Mouse (Mus musculus) layer of hippocampus, postnatal 10 days (tissue): Measurements from ENCODE around the gene Sfr1. TPM values are rescaled to one million over a fixed set of nuclear protein-coding genes. Genes with fewer than 3 reads are reported as not detected.

ENCODE experiments used
- DNase-seq, 2 experiments: peaks; one replicate each; pipeline ENCODE4 v3.0.0; 2021; ENCODE audit warnings: low spot score in 2 of 2
- long read RNA-seq: library from polyadenylated mRNA; stranded (forward); transcript quantifications from one replicate; pipeline ENCODE4 v2.0.0, GENCODE M21; 2023
- total RNA-seq, 2 experiments: library from RNA; stranded (reverse); gene quantifications; 2 replicates each; pipeline ENCODE4 v1.2.3; 2021

Gene Sfr1
- 100 to 1,000 TPM; 102 to 115 TPM for total RNA-seq
- long read RNA-seq, transcript Sfr1-201 (4 exons, 1,657 nt), result major isoform, 89 of 212 reads
- long read RNA-seq, partial matches to known transcripts, result 9 of 212 reads
- long read RNA-seq, other reads (novel, unspliced or antisense), result 114 of 212 reads

- peak; percentile 98 to 99 for DNase-seq
Measured at GRCm38 (mm10) chr19:47731071-47731881, at the start of gene Sfr1. Gene Sfr1, plus strand, starts transcription at chr19:47731682.

GRCm38 (mm10) chr19:47689592-47689991 lies 41.9 kb upstream of the Sfr1 start:
- DNase-seq, result no peak

- no peak for DNase-seq
Measured at GRCm38 (mm10) chr19:47691994-47692393, 39.5 kb upstream of the Sfr1 start, which contains the start of gene Col17a1. Gene Col17a1, minus strand, starts transcription at chr19:47692094.

GRCm38 (mm10) chr19:47695725-47696124 lies 35.8 kb upstream of the Sfr1 start:
- DNase-seq, result no peak

GRCm38 (mm10) chr19:47696411-47696810 lies 35.1 kb upstream of the Sfr1 start:
- DNase-seq, result no peak

GRCm38 (mm10) chr19:47697067-47697466 lies 34.4 kb upstream of the Sfr1 start:
- no peak for DNase-seq

- no peak for DNase-seq
Measured at GRCm38 (mm10) chr19:47698266-47698665, 33.2 kb upstream of the Sfr1 start.

- no peak for DNase-seq
Measured at GRCm38 (mm10) chr19:47699743-47700142, 31.7 kb upstream of the Sfr1 start.

GRCm38 (mm10) chr19:47700509-47700908 lies 31.0 kb upstream of the Sfr1 start:
- no peak for DNase-seq

GRCm38 (mm10) chr19:47705080-47705771 lies 26.3 kb upstream of the Sfr1 start:
- no peak for DNase-seq

GRCm38 (mm10) chr19:47705772-47706309 lies 25.6 kb upstream of the Sfr1 start:
- DNase-seq, result no peak

GRCm38 (mm10) chr19:47710376-47710775 lies 21.1 kb upstream of the Sfr1 start:
- DNase-seq, result peak; percentile 19 to 27

- peak in 1 of 2 experiments; percentile 10 for DNase-seq
Measured at GRCm38 (mm10) chr19:47713457-47713856, 18.0 kb upstream of the Sfr1 start.

- DNase-seq, result no peak
Measured at GRCm38 (mm10) chr19:47716144-47716543, 15.3 kb upstream of the Sfr1 start.

- no peak for DNase-seq
Measured at GRCm38 (mm10) chr19:47719147-47719546, 12.3 kb upstream of the Sfr1 start.

- DNase-seq, result no peak
Measured at GRCm38 (mm10) chr19:47722471-47722870, 9.0 kb upstream of the Sfr1 start.

- no peak for DNase-seq
Measured at GRCm38 (mm10) chr19:47724903-47725302, 6.6 kb upstream of the Sfr1 start.

GRCm38 (mm10) chr19:47725643-47726140 lies 5.8 kb upstream of the Sfr1 start:
- DNase-seq, result no peak

GRCm38 (mm10) chr19:47730691-47731070 lies 801 bp upstream of the Sfr1 start:
- DNase-seq, result peak in 1 of 2 experiments; percentile 64

- peak in 1 of 2 experiments; percentile 66 for DNase-seq
Measured at GRCm38 (mm10) chr19:47731931-47732330, 449 bp downstream of the Sfr1 start.

GRCm38 (mm10) chr19:47747072-47747471 lies 15.6 kb downstream of the Sfr1 start:
- no peak for DNase-seq

- DNase-seq, result no peak
Measured at GRCm38 (mm10) chr19:47748950-47749349, 17.5 kb downstream of the Sfr1 start.
